Mouse (Mus musculus) kidney, adult 18-20 months (tissue): ENCODE measurements around the gene Snrpd3.
"Not testable (repeated sequence)": the region's sequence is repeated elsewhere in the genome, so short reads cannot be mapped to it uniquely, and the experiment has no call there.

Experiments used
- DNase-seq: peaks from one replicate; pipeline ENCODE4 v3.0.0; 2021

Snrpd3 gene

DNA sequence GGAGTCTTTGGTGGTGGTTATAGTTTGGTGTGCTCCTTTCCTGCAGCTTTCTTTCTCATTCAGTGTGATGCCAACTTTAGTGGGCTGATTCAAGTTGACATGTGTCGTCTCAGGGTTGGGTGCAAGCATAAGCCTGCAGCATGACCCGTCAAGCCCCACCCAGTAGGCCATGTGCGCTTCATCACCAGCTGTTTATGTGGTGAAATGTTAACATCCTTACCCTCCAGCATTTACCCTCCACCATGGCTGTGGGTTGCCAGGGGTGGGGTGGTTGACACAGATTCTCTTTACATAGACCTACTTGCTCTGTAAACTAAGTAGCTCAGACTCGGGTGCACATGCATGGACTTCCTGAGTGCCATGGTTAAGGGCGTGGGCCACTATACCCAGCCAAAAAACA, 18.8 kb downstream of the Snrpd3 start:
- no peak for DNase-seq

GRCm38 (mm10) chr10:75547901-75548300, 30.6 kb downstream of the Snrpd3 start:
- DNase-seq = no peak

- no peak for DNase-seq
These were observed 31.1 kb downstream of the Snrpd3 start for GRCm38 (mm10) chr10:75548486-75548885.

GRCm38 (mm10) chr10:75549886-75550285, 32.5 kb downstream of the Snrpd3 start:
- DNase-seq = no peak

GRCm38 (mm10) chr10:75551175-75551574, 33.8 kb downstream of the Snrpd3 start:
- DNase-seq = no peak

- DNase-seq = no peak
These were observed 34.8 kb downstream of the Snrpd3 start for GRCm38 (mm10) chr10:75552106-75552505.

DNA sequence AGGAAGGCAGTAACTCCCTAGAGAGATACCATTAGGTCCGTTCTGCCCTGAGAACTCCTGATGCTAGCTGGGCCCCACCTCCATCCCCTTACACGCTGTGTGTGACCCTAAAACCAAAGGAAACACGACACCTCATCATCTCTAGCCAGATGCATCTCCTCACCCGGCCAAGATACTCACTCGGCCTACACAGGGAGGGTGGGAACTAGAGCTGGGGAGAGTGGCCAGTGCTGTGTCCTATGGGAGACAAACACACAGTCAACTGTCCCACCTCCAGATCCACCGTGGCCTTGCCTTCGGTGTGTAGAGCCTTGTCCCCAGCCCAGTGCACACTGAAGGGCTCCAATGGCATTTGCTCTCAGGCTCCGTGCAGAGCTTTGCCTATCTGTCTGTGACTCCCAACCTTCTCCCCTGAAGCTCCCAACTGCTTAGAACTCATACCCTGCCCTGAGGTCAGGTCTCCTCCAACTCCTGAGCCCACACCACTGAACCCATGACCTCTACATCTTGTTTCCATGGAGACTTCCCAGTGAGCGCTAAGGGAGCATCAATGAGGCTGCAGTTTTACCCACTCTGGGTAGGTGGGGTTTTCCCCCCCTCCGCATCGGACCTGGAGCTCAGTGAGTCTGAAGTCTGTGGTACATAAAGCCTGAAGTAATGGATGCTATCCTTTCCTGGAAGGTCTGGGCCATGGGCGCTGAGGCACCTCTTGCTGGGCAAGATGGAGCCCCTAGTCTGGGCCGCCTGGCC, 35.5 kb downstream of the Snrpd3 start:
- DNase-seq = no peak

GRCm38 (mm10) chr10:75554090-75554489, 36.7 kb downstream of the Snrpd3 start:
- DNase-seq = no peak

DNA sequence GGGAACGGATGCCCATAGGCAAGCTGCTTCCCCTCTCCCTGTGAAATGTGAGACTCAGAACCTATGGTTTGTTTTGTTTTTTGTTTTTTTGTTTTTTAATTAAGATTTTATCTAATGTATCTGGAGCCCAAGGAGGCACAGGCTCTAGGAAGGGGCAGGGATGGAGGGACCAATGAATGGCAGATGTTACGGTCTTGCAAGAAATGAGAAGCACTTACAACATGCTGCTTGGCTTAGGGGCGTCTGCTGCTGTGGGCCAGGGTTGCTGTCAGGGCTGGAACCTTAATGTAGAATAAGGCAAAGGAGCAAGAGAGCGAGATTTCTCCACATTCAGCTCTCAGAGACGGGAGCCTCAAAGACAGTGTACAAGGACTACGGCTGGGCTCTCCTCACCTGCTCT, 38.2 kb downstream of the Snrpd3 start:
- DNase-seq = no peak

GRCm38 (mm10) chr10:75556026-75556425, 38.7 kb downstream of the Snrpd3 start:
- DNase-seq = no peak

- DNase-seq = peak; percentile 36
These were observed 41.2 kb downstream of the Snrpd3 start for GRCm38 (mm10) chr10:75558515-75558914.

DNA sequence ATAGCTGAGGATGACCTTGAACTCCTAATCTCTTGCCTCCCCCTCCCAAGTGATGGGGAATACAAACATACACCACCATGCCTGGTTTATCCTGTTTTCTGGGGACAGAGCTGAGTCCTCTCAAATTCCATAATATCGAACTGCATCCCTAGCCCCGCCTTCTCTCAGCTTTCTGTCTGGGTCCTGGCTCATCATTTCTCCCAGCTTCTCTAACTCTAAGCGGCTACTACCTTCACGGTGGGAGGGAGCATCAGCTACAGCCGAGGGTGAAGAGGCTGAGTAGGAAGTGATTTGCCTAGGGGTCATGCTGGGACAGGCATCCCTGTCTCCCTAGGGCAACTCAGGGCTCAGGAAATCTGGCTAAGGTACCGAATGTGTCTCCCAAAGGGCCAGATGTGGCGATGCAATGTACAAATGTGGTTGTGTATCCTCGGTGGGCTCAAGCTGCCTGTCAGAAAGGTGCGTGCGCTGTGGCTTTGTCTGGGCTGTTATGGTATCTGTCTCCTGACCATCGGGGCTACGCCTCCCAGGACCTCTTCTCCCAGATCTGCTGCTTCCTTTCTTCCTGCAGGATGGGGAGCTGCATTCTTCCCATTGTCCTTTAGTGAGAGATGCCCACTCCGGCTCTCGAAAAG, 41.8 kb downstream of the Snrpd3 start:
- no peak for DNase-seq

DNA sequence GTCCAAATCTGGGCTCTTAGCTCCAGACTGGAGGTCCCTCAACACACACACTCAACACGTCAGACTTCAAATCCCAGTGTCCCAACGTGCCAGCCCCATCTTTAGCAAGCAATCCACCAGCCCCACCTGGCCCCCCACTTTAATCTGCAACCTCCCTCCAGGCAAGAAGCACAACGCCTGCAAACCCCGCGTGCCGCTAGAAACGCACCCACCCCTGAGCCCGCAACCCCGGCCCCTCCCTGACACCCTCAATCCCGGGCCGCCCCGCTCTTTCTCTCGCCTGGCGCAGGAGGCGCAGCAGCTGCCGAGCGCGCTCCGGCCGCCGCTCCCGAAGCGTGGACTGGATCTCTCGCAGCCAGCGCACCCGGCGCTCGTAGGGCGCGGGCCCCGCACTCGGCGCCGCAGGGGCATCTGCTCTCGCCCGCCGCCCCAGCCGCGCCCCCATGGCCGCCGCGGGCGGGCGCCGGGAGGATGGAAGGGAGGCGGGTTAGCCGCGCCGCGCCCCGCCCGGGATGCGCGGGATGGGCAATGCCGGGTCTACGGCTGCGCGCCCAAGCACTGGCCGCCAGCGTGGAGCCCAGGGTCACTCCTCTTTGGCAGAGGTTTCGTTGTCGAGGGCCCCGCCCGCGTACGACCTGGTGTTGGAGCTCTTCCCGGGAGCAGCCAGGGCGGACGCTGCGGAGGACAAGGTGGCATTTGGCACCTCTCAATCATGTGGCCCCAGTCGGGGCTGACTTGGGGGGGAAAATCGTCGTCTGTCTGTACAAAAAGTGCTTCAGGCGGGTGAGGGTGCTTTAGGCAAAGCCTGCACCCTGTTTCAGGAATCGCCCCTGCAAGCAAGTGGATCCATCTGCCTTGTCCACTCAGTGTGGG, 42.6 kb downstream of the Snrpd3 start, which contains the start of gene Lrrc75b:
Gene Lrrc75b (minus strand): TSS at position 655 of the 873 bp plus-strand sequence.
- peak; percentile 72 for DNase-seq

DNA sequence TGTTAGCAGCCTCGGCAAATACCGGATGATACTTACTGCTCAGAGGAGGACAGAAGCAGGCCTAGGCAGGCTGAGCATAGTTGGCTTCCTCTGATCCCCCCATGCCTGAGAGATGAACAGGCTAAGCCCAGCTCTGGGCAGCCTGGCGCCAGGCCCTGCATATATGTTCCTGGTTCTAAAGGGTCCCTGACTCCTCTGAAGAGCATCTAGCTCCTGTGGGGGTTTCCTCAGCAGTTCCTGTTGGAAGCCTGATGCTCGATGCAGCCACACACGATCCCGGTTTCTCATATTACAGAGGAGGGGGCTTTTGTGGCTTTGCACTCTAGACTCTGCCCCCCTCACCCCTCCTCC, 43.2 kb downstream of the Snrpd3 start:
- DNase-seq = no peak

DNA sequence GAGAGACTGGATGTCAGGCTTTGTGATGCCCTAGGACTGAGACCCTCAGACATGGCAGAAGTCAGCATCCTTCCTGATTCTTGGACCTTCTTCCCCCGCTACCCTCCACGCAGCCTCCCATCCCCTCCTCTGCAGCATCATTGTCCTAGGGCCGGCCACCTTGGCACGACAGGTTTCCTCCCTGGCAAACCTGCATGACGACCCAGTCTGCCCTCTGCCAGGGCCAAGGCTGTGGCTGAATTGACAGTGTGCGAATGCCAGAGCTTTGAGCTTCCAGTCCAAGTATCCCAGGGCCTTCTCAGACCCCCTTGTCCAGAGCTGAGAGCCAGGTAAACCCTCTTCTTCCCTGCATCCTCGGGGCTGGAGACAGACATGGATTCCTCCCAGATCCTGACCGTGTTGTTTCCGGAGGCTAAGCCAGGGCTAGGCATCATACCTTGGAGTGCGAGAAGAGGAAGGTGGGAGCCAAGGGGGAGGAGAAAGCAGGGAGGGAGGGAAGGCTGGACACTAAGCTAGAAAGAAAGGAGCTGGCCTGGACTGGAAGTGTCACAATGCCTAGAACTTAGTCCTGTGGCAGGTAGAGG, 43.8 kb downstream of the Snrpd3 start, which contains the start of gene Ggt1:
Gene Ggt1 (plus strand): TSS at position 534 of the 584 bp plus-strand sequence.
- no peak for DNase-seq

GRCm38 (mm10) chr10:75562596-75562995, 45.2 kb downstream of the Snrpd3 start:
- DNase-seq = no peak

DNA sequence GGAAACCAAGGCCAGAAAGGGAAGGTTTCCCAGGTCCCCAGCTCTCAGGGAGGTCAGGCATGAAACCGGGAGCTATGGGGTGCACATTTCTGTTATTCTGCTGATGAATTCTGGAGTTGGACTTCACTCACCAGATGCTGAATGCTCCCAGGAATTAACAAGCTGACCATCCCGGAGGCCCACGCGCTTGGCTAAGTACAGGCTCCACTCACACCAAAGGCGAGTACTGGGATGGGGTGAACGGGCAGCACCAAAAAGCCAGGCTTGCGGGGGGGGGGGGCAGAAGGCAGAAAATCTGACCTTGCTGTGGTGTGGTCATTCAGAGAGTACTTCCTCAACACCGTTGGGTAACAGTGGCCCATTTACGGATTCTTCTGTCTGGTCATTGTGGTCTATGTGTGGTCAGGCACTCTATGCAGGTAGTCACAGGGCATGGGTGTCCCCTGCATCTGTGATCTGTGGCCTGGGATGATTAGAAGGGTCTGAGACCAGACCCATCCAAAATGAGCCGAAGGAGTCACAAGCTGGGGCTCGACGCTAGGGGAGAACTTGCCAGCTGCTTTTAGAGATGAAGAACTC, 47.4 kb downstream of the Snrpd3 start:
- peak; percentile 16 for DNase-seq

DNA sequence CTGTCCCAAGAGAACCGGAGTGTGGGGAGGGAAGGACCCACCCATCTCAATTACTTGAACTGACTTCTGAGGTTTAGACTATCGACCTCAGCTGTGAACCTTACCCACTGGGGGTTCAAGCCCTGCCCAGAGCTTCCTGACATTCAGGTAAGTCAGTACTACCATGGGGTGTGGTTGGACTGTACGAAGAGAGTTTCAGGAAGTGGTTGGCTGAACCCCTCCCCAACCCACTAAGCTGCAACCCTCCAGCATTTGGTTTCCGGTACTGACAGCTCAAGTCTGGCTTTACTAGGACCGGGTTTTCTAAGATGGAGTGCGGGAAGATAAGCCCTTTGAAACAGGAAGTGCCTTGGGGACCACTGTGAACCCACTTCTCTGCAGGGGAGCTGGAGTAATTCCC, 48.1 kb downstream of the Snrpd3 start:
- no peak for DNase-seq

- DNase-seq = peak; percentile 86
These were observed 48.6 kb downstream of the Snrpd3 start for GRCm38 (mm10) chr10:75565906-75566305.

- no peak for DNase-seq
These were observed 49.0 kb downstream of the Snrpd3 start for GRCm38 (mm10) chr10:75566321-75566720.

GRCm38 (mm10) chr10:75566765-75567164, 49.4 kb downstream of the Snrpd3 start:
- DNase-seq = not testable (repeated sequence)

- no peak for DNase-seq
These were observed 50.7 kb downstream of the Snrpd3 start for GRCm38 (mm10) chr10:75568029-75568428.

- DNase-seq = peak; percentile 79
These were observed 51.1 kb downstream of the Snrpd3 start for GRCm38 (mm10) chr10:75568441-75568840.
